Mouse (Mus musculus) heart, adult 2 months (tissue): ENCODE measurements around the gene Frmpd1.

Experiments
- CTCF ChIP-seq: fragments of 200-600 bp; IDR thresholded peaks from 2 replicates; pipeline ENCODE4 v1.8.1; 2022; ENCODE audit warnings: antibody characterized with exemption, mild to moderate bottlenecking, moderate library complexity
- EP300 ChIP-seq: fragments of 200-500 bp; IDR thresholded peaks from 2 replicates; pipeline ENCODE4 v1.6.1; 2011; ENCODE audit warnings: low read depth, low read length, control low read depth; ENCODE audit not compliant: insufficient read depth

DNA sequence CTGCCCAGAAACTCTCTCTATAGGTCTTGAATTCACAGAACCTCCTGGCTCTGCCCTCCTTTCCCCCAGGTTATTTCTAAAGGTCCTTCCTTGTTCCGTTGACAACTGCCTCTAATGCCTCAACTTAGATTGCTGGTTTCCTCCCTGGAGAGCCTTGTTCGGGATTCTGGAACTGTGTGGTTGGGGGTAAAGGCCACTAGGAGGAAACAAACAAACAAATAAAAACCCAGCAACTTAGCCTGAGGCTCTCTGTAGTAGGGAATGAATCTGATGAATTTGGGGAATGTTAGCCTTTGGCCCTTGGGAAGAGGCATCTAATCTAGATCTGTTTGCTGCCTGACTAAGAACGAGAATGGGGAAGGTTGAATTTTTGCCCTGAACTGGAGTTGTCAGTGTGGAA is 13.6 kb downstream of the Frmpd1 start:
- no peak for TF ChIP-seq CTCF
- TF ChIP-seq EP300 = no peak
